Mouse (Mus musculus) megakaryocyte, adult 5-6 weeks (primary cell): ENCODE results near the gene Tmem39b. TPM values are rescaled to one million over a fixed set of nuclear protein-coding genes. Genes with fewer than 3 reads are reported as not detected.
"Not testable (repeated sequence)": the region's sequence is repeated elsewhere in the genome, so short reads cannot be mapped to it uniquely, and the experiment has no call there.

Experiments
- ATAC-seq: 2 replicates; pipeline ENCODE4 v1.8.0; 2016; ENCODE audit warnings: mild to moderate bottlenecking, inconsistent platforms; ENCODE audit not compliant: poor library complexity, severe bottlenecking
- total RNA-seq, 2 experiments: library from RNA; stranded (forward) in 1 of 2; stranded (reverse) in 1 of 2; fragments of 153-499, 151-499 nt in 1 of 2; fragments of 221-1000, 200-1000 nt in 1 of 2; gene quantifications; 2 replicates each; pipeline versions ENCODE4 v1.2.3 to v1.2.4; 2015 to 2017

Tmem39b gene
- total RNA-seq (2015) (11.3 and 20.2 TPM in 2 replicates), total RNA-seq (2017) (2.6 and 10.9 TPM in 2 replicates)

- peak; percentile 85 for ATAC-seq
Observed at GRCm38 (mm10) chr4:129696158-129696985, at the start of gene Tmem39b. TSS of gene Tmem39b (minus strand) at chr4:129696838.

- ATAC-seq: no peak
Observed at GRCm38 (mm10) chr4:129746106-129746505, 49.5 kb upstream of the Tmem39b start.

- no peak for ATAC-seq
Observed at GRCm38 (mm10) chr4:129743494-129743893, 46.9 kb upstream of the Tmem39b start.

- ATAC-seq: no peak
Observed at GRCm38 (mm10) chr4:129743010-129743390, 46.4 kb upstream of the Tmem39b start.

GRCm38 (mm10) chr4:129742232-129743009 is 45.8 kb upstream of the Tmem39b start, which contains the start of gene Khdrbs1:
TSS of gene Khdrbs1 (minus strand) at chr4:129742303.
- peak; percentile 87 for ATAC-seq

- peak; percentile 26; the same call in 1 of the 2 replicates for ATAC-seq
Observed at GRCm38 (mm10) chr4:129741974-129742231, 45.3 kb upstream of the Tmem39b start.

GRCm38 (mm10) chr4:129741251-129741973 is 44.8 kb upstream of the Tmem39b start:
- ATAC-seq: peak; percentile 10; the same call in 1 of the 2 replicates

GRCm38 (mm10) chr4:129739111-129739645 is 42.5 kb upstream of the Tmem39b start:
- no peak for ATAC-seq

GRCm38 (mm10) chr4:129736173-129736572 is 39.5 kb upstream of the Tmem39b start:
- ATAC-seq: no peak

GRCm38 (mm10) chr4:129735485-129735884 is 38.8 kb upstream of the Tmem39b start:
- not testable (repeated sequence) for ATAC-seq

- ATAC-seq: no peak
Observed at GRCm38 (mm10) chr4:129731423-129731822, 34.8 kb upstream of the Tmem39b start.

- no peak for ATAC-seq
Observed at GRCm38 (mm10) chr4:129716310-129716709, 19.7 kb upstream of the Tmem39b start.

GRCm38 (mm10) chr4:129709486-129710129 is 13.0 kb upstream of the Tmem39b start:
- no peak for ATAC-seq

GRCm38 (mm10) chr4:129706750-129707149 is 10.1 kb upstream of the Tmem39b start:
- no peak for ATAC-seq

GRCm38 (mm10) chr4:129702454-129702853 is 5.8 kb upstream of the Tmem39b start:
- no peak for ATAC-seq

GRCm38 (mm10) chr4:129701503-129702377 is 5.1 kb upstream of the Tmem39b start:
- peak; percentile 85 for ATAC-seq

GRCm38 (mm10) chr4:129700661-129701060 is 4.0 kb upstream of the Tmem39b start:
- ATAC-seq: not testable (repeated sequence)

GRCm38 (mm10) chr4:129700216-129700615 is 3.6 kb upstream of the Tmem39b start:
- ATAC-seq: no peak

GRCm38 (mm10) chr4:129697191-129697590 is 553 bp upstream of the Tmem39b start:
- no peak for ATAC-seq
